Mouse (Mus musculus) MEL (cell line): ENCODE data around the gene Parp1. TPM values are rescaled to one million over a fixed set of nuclear protein-coding genes. Genes with fewer than 3 reads are reported as not detected.

ENCODE experiments used
- DNase-seq: peaks from one replicate; pipeline ENCODE4 v3.0.0; 2011; ENCODE audit warnings: low read depth, low spot score
- H3K27ac ChIP-seq: 2 replicates; pipeline ENCODE4 v1.5.1; 2012; ENCODE audit warnings: low read depth, mild to moderate bottlenecking, control low read depth, low read length, moderate library complexity; ENCODE audit not compliant: control insufficient read depth
- H3K27me3 ChIP-seq, 2 experiments: fragments of 150-350 bp in 1 of 2; sonication (generic) in 1 of 2; 2 replicates each; pipeline ENCODE4 v1.6.1; 2012; ENCODE audit warnings: low read length in 2 of 2, mild to moderate bottlenecking in 2 of 2, improper control_type of control experiment in 1 of 2, moderate library complexity in 1 of 2; ENCODE audit not compliant: insufficient read depth in 2 of 2, control insufficient read depth in 1 of 2
- H3K36me3 ChIP-seq, 2 experiments: 2 replicates each; pipeline ENCODE4 v1.6.1; 2012 to 2014; ENCODE audit warnings: low read length in 2 of 2, improper control_type of control experiment in 1 of 2, inconsistent platforms in 1 of 2, mild to moderate bottlenecking in 1 of 2; ENCODE audit not compliant: insufficient read depth in 2 of 2, control insufficient read depth in 1 of 2
- H3K4me1 ChIP-seq, 2 experiments: fragments of 150-350 bp in 1 of 2; sonication (generic) in 1 of 2; 2 replicates each; pipeline ENCODE4 v1.6.1; 2012; ENCODE audit warnings: low read length in 2 of 2, improper control_type of control experiment in 1 of 2, mild to moderate bottlenecking in 1 of 2; ENCODE audit not compliant: insufficient read depth in 2 of 2, control insufficient read depth in 1 of 2
- H3K4me3 ChIP-seq, 2 experiments: fragments of 150-350 bp in 1 of 2; sonication (generic) in 1 of 2; 2 replicates each; pipeline ENCODE4 v1.5.1; 2012; ENCODE audit warnings: low read depth in 2 of 2, low read length in 2 of 2, mild to moderate bottlenecking in 2 of 2, moderate library complexity in 2 of 2, control low read depth in 1 of 2, improper control_type of control experiment in 1 of 2; ENCODE audit not compliant: control insufficient read depth in 1 of 2, insufficient read depth in 1 of 2
- H3K79me2 ChIP-seq: 2 replicates; pipeline ENCODE4 v1.6.1; 2012; ENCODE audit warnings: mild to moderate bottlenecking, low read length, moderate library complexity; ENCODE audit not compliant: control insufficient read depth, poor library complexity, insufficient read depth
- H3K9ac ChIP-seq: 2 replicates; pipeline ENCODE4 v1.6.1; 2012; ENCODE audit warnings: low read depth, mild to moderate bottlenecking, control low read depth, low read length, moderate library complexity; ENCODE audit not compliant: control insufficient read depth, poor library complexity, severe bottlenecking
- H3K9me3 ChIP-seq: fragments of 150-350 bp; sonication (generic); replicated peaks from 2 replicates; pipeline ENCODE4 v1.6.1; 2012; ENCODE audit warnings: mild to moderate bottlenecking, low read length, improper control_type of control experiment, moderate library complexity; ENCODE audit not compliant: insufficient read depth
- BHLHE40 ChIP-seq: IDR thresholded peaks from 2 replicates; pipeline ENCODE4 v1.6.1; 2012; ENCODE audit warnings: low read depth, mild to moderate bottlenecking, inconsistent platforms, low read length, improper control_type of control experiment, borderline replicate concordance
- CHD2 ChIP-seq: IDR thresholded peaks from 2 replicates; pipeline ENCODE4 v1.6.1; 2011; ENCODE audit warnings: low read length, improper control_type of control experiment
- ELF1 ChIP-seq: IDR thresholded peaks from 2 replicates; pipeline ENCODE4 v1.6.1; 2014; ENCODE audit warnings: low read depth, mild to moderate bottlenecking, inconsistent platforms, low read length, improper control_type of control experiment, moderate library complexity
- EP300 ChIP-seq, 2 experiments: IDR thresholded peaks; 2 replicates each; pipeline ENCODE4 v1.6.1; 2011; ENCODE audit warnings: improper control_type of control experiment in 2 of 2, low read length in 2 of 2, low read depth in 1 of 2, mild to moderate bottlenecking in 1 of 2
- GABPA ChIP-seq: IDR thresholded peaks from 2 replicates; pipeline ENCODE4 v1.6.1; 2012; ENCODE audit warnings: low read depth, mild to moderate bottlenecking, inconsistent platforms, low read length, improper control_type of control experiment, moderate library complexity
- GATA1 ChIP-seq: IDR thresholded peaks from 2 replicates; pipeline ENCODE4 v1.6.1; 2011; ENCODE audit warnings: low read depth, low read length, improper control_type of control experiment
- HCFC1 ChIP-seq: IDR thresholded peaks from 2 replicates; pipeline ENCODE4 v1.6.1; 2012; ENCODE audit warnings: low read depth, mild to moderate bottlenecking, inconsistent platforms, low read length, improper control_type of control experiment, moderate library complexity
- JUND ChIP-seq: IDR thresholded peaks from 2 replicates; pipeline ENCODE4 v1.6.1; 2011; ENCODE audit warnings: low read depth, mild to moderate bottlenecking, improper control_type of control experiment, low read length
- MAX ChIP-seq: IDR thresholded peaks from 2 replicates; pipeline ENCODE4 v1.6.1; 2011; ENCODE audit warnings: low read length, improper control_type of control experiment
- MEF2A ChIP-seq: IDR thresholded peaks from 2 replicates; pipeline ENCODE4 v1.6.1; 2014; ENCODE audit warnings: low read depth, mild to moderate bottlenecking, inconsistent platforms, low read length, improper control_type of control experiment; ENCODE audit not compliant: poor library complexity, insufficient replicate concordance, severe bottlenecking; ENCODE audit errors: extremely low read depth
- MXI1 ChIP-seq: IDR thresholded peaks from 2 replicates; pipeline ENCODE4 v1.6.1; 2011; ENCODE audit warnings: mild to moderate bottlenecking, low read depth, low read length, improper control_type of control experiment
- MYC ChIP-seq: IDR thresholded peaks from 2 replicates; pipeline ENCODE4 v1.6.1; 2011; ENCODE audit warnings: low read depth, mild to moderate bottlenecking, low read length, improper control_type of control experiment, moderate library complexity
- NRF1 ChIP-seq: IDR thresholded peaks from 2 replicates; pipeline ENCODE4 v1.6.1; 2014; ENCODE audit warnings: low read depth, mild to moderate bottlenecking, inconsistent platforms, low read length, improper control_type of control experiment, moderate library complexity; ENCODE audit not compliant: poor library complexity, insufficient read depth, severe bottlenecking
- POLR2A ChIP-seq, 2 experiments: IDR thresholded peaks; 2 replicates each; pipeline ENCODE4 v1.6.1; 2011 to 2012; ENCODE audit warnings: low read length in 2 of 2, mild to moderate bottlenecking in 2 of 2, control low read depth in 1 of 2, improper control_type of control experiment in 1 of 2, low read depth in 1 of 2, moderate library complexity in 1 of 2; ENCODE audit not compliant: control insufficient read depth in 1 of 2, insufficient read depth in 1 of 2, poor library complexity in 1 of 2
- POLR2AphosphoS2 ChIP-seq: IDR thresholded peaks from 2 replicates; pipeline ENCODE4 v1.6.1; 2011; ENCODE audit warnings: low read length, improper control_type of control experiment
- POLR2AphosphoS5 ChIP-seq: IDR thresholded peaks from 2 replicates; pipeline ENCODE4 v1.6.1; 2012; ENCODE audit warnings: low read depth, borderline replicate concordance, mild to moderate bottlenecking, inconsistent platforms, low read length, moderate library complexity, mixed read lengths
- RCOR1 ChIP-seq: IDR thresholded peaks from 2 replicates; pipeline ENCODE4 v1.6.1; 2012; ENCODE audit warnings: low read depth, mild to moderate bottlenecking, inconsistent platforms, low read length, improper control_type of control experiment
- SIN3A ChIP-seq: IDR thresholded peaks from 2 replicates; pipeline ENCODE4 v1.6.1; 2012; ENCODE audit warnings: low read length, improper control_type of control experiment, inconsistent platforms
- SMC3 ChIP-seq: IDR thresholded peaks from 2 replicates; pipeline ENCODE4 v1.6.1; 2011; ENCODE audit warnings: low read depth, low read length, improper control_type of control experiment
- TAL1 ChIP-seq: IDR thresholded peaks from 2 replicates; pipeline ENCODE4 v1.6.1; 2012; ENCODE audit warnings: mild to moderate bottlenecking, inconsistent platforms, low read length, moderate library complexity, mixed read lengths
- TBP ChIP-seq: IDR thresholded peaks from 2 replicates; pipeline ENCODE4 v1.8.0; 2011; ENCODE audit warnings: low read depth, low read length, improper control_type of control experiment
- TCF12 ChIP-seq: IDR thresholded peaks from 2 replicates; pipeline ENCODE4 v1.6.1; 2014; ENCODE audit warnings: low read depth, mild to moderate bottlenecking, inconsistent platforms, low read length, improper control_type of control experiment, moderate library complexity
- UBTF ChIP-seq: IDR thresholded peaks from 2 replicates; pipeline ENCODE4 v1.6.1; 2012; ENCODE audit warnings: low read depth, mild to moderate bottlenecking, inconsistent platforms, low read length, improper control_type of control experiment, moderate library complexity, borderline replicate concordance; ENCODE audit not compliant: insufficient read depth
- USF1 ChIP-seq: IDR thresholded peaks from 2 replicates; pipeline ENCODE4 v1.6.1; 2014; ENCODE audit warnings: low read depth, mild to moderate bottlenecking, inconsistent platforms, low read length, improper control_type of control experiment, moderate library complexity
- USF2 ChIP-seq, 2 experiments: IDR thresholded peaks; 2 replicates each; pipeline ENCODE4 v1.6.1; 2011 to 2012; ENCODE audit warnings: improper control_type of control experiment in 2 of 2, low read length in 2 of 2, borderline replicate concordance in 1 of 2, inconsistent platforms in 1 of 2, low read depth in 1 of 2, mild to moderate bottlenecking in 1 of 2; ENCODE audit not compliant: insufficient read depth in 1 of 2
- ZC3H11A ChIP-seq: IDR thresholded peaks from 2 replicates; pipeline ENCODE4 v1.6.1; 2012; ENCODE audit warnings: low read depth, mild to moderate bottlenecking, inconsistent platforms, low read length, improper control_type of control experiment
- ZMIZ1 ChIP-seq: IDR thresholded peaks from 2 replicates; pipeline ENCODE4 v1.6.1; 2012; ENCODE audit warnings: low read depth, mild to moderate bottlenecking, inconsistent platforms, low read length, improper control_type of control experiment, moderate library complexity
- ZNF384 ChIP-seq: IDR thresholded peaks from 2 replicates; pipeline ENCODE4 v1.6.1; 2012; ENCODE audit warnings: low read depth, mild to moderate bottlenecking, inconsistent platforms, low read length, improper control_type of control experiment
- polyA plus RNA-seq, 2 experiments: library from polyadenylated mRNA; stranded (reverse) in 1 of 2; unstranded in 1 of 2; fragments of >175 nt in 1 of 2; fragments of >200 nt in 1 of 2; gene quantifications; 2 replicates each; pipeline versions ENCODE4 v1.2.1 to v1.2.4; 2012; ENCODE audit warnings: low replicate concordance in 2 of 2, low read depth in 1 of 2; ENCODE audit not compliant: insufficient read length in 2 of 2, insufficient read depth in 1 of 2, missing spikeins in 1 of 2
- total RNA-seq: library from RNA; depleted of rRNA; stranded (reverse); fragments of 300-350 nt; gene quantifications from 2 replicates; pipeline ENCODE4 v1.2.3, GENCODE M21; 2012

Parp1 gene
- total and polyA plus RNA-seq, 3 experiments, result 136 to 188 (median 140) TPM

DNA sequence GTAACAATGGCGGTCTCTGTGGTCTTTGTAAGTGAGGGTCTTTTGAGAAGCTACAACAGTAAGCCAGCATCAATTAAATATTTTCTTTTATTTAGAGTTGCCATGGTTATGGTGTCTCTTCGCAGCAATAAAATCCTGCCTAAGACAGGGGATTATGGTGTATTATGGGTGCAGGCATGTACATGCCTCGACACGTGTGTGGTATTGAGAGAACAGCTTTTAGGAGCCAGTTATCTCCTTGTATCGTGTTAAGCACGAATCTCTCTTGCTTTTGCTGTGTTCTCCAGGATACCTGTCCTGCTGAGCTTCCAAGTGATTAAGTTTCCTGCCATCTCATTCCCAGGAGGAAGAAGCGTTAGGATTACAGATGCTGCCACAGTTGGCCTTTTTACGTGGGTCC, 9.3 kb upstream of the Parp1 start:
- no peak overlapping the region for H3K27ac ChIP-seq

GRCm38 (mm10) chr1:180561187-180561586, 7.5 kb upstream of the Parp1 start:
- no peak overlapping the region for H3K27ac ChIP-seq

More for the DNA sequence above, 9.3 kb upstream of the Parp1 start:
- TF ChIP-seq TCF12 (no peak), ELF1 (no peak), GATA1 (no peak), MEF2A (no peak), POLR2AphosphoS2 (no peak), POLR2AphosphoS5 (no peak), UBTF (no peak), ZMIZ1 (no peak), NRF1 (no peak), MYC (no peak), USF1 (no peak)
- Histone ChIP-seq H3K9me3 (no peaks in the 10 kb centered on the region), H3K36me3 (peaks cover 0 to 6% of the 10 kb centered on the region in 2 experiments; a peak in 2 of 4 replicates), H3K4me1 (peaks cover 0 to 10% of the 10 kb centered on the region in 2 experiments; a peak in 2 of 4 replicates), H3K9ac (no peak overlapping the region), H3K4me3 (no peak overlapping the region), H3K27me3 (no peaks in the 10 kb centered on the region; a peak in 1 of 4 replicates), H3K79me2 (no peaks in the 10 kb centered on the region)
- no peak for DNase-seq

More at GRCm38 (mm10) chr1:180561187-180561586, 7.5 kb upstream of the Parp1 start:
- Histone ChIP-seq H3K36me3 (peaks cover 0 to 6% of the 10 kb centered on the region in 2 experiments; a peak in 2 of 4 replicates), H3K79me2 (no peaks in the 10 kb centered on the region), H3K4me1 (peaks cover 0 to 10% of the 10 kb centered on the region in 2 experiments; a peak in 2 of 4 replicates), H3K9ac (no peak overlapping the region), H3K4me3 (no peak overlapping the region), H3K27me3 (no peaks in the 10 kb centered on the region; a peak in 1 of 4 replicates), H3K9me3 (no peaks in the 10 kb centered on the region)
- no peak for TF ChIP-seq GABPA
- TF ChIP-seq TCF12, result peak; percentile 65
- no peak for TF ChIP-seq ZC3H11A
- no peak for TF ChIP-seq USF1
- TF ChIP-seq MXI1, result no peak
- TF ChIP-seq SIN3A, result no peak
- TF ChIP-seq CHD2, result no peak
- peak in 1 of 2 experiments; percentile 56; a peak in 1 of 4 replicates for TF ChIP-seq EP300 (IDR thresholded peaks at IDR 0.05; ENCODE audit: low read depth in 1 of 2, low read length in 2 of 2)
- no peak for TF ChIP-seq SMC3
- no peak for TF ChIP-seq JUND
- no peak for TF ChIP-seq MEF2A
- no peak for TF ChIP-seq POLR2A (IDR thresholded peaks at IDR 0.05; ENCODE audit: control insufficient read depth in 1 of 2, insufficient read depth in 1 of 2, low read depth in 1 of 2, low read length in 2 of 2, poor library complexity in 1 of 2)
- TF ChIP-seq TAL1, result peak; percentile 43
- no peak for TF ChIP-seq TBP
- TF ChIP-seq RCOR1, result peak; percentile 98
- TF ChIP-seq HCFC1, result no peak
- TF ChIP-seq POLR2AphosphoS2, result no peak
- TF ChIP-seq ZMIZ1, result no peak
- TF ChIP-seq GATA1, result peak; percentile 74
- no peak for TF ChIP-seq BHLHE40
- TF ChIP-seq MAX, result no peak
- no peak for TF ChIP-seq ZNF384
- TF ChIP-seq USF2 (IDR thresholded peaks at IDR 0.05; ENCODE audit: borderline replicate concordance in 1 of 2, insufficient read depth in 1 of 2, low read depth in 1 of 2, low read length in 2 of 2), result no peak
- peak; percentile 61 for DNase-seq
